Mouse (Mus musculus) gastrocnemius, adult 2 months (tissue): ENCODE results near the gene Hmgcr. TPM values are rescaled to one million over a fixed set of nuclear protein-coding genes. Genes with fewer than 3 reads are reported as not detected.

Experiments used
- DNase-seq: peaks from one replicate; pipeline ENCODE4 v3.0.0; 2022
- H3K27ac ChIP-seq: fragments of 200-600 bp; 2 replicates; pipeline ENCODE4 v1.8.1; 2022; ENCODE audit warnings: mild to moderate bottlenecking
- H3K4me3 ChIP-seq: fragments of 200-600 bp; 2 replicates; pipeline ENCODE4 v1.8.1; 2022; ENCODE audit warnings: mild to moderate bottlenecking, moderate library complexity
- CTCF ChIP-seq: fragments of 200-600 bp; IDR thresholded peaks from 2 replicates; pipeline ENCODE4 v1.8.1; 2022; ENCODE audit warnings: antibody characterized with exemption, mild to moderate bottlenecking, moderate library complexity
- intact Hi-C: fragments of 180-260 bp; cut with DNase I; formaldehyde crosslinking; loops from one replicate; pipeline ENCODE4 v1.15.1; 2025
- total RNA-seq, 2 experiments: library from RNA; stranded (reverse); gene quantifications; 2 replicates each; pipeline ENCODE4 v1.2.3; 2021

The Hmgcr gene
- total RNA-seq, 2 experiments from 2014 or later = 4.0 to 5.1 TPM

DNA sequence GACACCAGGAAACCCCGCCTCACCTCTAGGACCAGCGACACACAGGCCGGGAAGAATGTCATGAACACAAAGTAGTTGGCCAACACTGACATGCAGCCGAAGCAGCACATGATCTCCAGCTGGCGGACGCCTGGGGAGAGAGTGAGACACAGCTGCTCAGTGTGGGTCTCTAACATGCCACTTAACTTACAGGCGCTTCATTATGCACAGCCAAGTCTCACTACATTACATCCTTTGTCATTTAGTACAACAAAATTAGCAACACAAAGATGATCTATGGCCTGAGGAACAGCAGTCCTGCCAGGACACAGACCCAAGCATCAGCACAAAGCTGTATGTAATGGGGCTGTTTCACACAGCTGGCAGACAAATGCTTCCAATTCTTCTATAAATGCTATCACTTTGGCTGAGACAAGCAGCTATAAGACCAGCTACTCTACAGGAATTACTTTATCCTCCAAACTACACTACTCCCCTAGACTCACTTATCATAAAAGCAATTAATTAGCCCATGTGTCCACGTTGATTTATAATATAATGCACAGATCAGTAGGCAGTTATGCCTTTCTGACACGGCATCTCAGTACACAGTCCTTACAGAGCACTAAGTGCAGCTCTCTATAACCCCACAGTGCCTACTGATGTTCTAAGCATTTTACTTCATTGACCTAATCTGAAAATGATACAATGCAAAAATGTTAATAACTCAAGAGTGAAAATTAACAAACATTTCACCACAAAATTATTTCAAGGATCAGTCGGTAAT lies 10.5 kb downstream of the Hmgcr start:
- Histone ChIP-seq H3K4me3 (no peak overlapping the region), H3K27ac (no peak overlapping the region)
- TF ChIP-seq CTCF = no peak
- intact Hi-C loops = no loop called here
- DNase-seq = no peak

DNA sequence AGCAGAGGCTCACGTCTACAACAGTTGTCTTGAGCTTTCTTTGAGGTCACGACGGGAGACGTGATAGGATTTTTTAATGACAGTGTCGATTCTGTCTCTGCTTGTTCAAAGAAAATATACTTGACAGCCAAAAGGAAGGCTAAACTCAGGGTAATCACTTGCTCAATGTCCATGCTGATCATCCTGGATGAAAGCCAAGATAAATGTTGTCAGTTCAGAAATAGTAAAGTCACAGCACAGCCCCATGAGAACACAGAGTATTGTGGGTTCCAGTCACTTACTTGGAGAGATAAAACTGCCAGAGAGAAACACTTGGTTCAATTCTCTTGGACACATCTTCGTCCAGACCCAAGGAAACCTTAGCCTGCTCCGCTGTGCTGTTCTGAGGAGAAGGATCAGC lies 11.8 kb downstream of the Hmgcr start:
- TF ChIP-seq CTCF = no peak
- Histone ChIP-seq H3K4me3 (no peak overlapping the region), H3K27ac (no peak overlapping the region)
- intact Hi-C loops = no loop called here
- DNase-seq = no peak

DNA sequence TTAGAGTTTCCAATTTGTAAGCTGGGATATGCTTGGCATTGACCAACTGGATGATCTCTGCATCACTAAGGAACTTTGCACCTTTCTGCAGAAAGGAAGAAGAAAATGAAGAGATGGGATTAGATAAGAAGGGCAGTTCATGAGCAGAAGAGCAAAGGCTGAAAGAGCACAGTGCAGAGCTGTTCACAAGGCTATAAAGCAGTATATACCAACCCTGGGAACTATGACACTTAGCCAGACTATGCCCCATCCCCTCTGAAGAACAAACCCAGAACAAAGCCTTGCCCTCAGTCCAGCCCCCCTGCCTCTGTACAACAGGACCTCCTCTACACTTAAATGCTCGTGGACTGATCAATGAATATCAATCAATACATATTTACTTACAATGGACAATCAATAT lies 14.1 kb downstream of the Hmgcr start:
- intact Hi-C loops = no loop called here
- Histone ChIP-seq H3K27ac (no peak overlapping the region), H3K4me3 (no peak overlapping the region)
- TF ChIP-seq CTCF = no peak
- no peak for DNase-seq

DNA sequence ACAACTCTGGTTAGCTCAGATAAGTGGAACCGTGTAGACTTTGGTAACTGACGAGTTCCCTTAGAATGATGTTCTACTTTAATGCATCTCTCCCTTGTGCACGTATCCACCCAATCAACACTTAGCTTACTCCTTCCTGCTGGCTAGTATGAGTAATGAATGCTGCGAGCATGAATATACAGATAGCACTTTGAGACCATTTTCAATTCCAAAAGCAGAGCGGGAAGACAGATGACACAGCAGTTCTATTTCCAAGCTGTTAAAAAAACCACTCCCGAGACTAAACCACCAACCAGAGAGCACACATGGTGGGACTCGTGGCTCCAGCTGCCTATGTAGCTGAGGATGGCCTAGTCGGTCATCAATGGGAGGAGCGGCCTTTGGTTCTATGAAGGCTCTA lies 17.7 kb downstream of the Hmgcr start:
- no peak overlapping the region for H3K27ac ChIP-seq
- no peak for DNase-seq
- TF ChIP-seq CTCF = no peak
- intact Hi-C loops = no loop called here
- H3K4me3 ChIP-seq = no peak overlapping the region

DNA sequence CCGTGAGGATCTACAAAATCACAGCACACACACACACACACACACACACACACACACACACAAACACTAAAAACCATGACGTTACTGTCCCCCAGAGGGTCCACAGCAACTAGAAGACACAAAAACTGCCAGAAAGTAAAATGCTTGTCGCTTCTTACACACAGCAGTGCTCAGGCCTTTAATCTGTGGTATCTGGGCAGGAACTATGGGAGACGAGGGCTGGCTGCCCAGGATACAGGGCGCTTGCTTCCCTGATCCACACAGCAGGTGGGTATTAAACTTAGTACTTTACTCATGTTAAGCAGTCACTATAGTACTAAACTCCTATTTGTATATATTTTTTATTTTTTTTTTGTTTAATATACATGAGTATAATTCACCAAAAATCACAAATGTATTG lies 24.9 kb downstream of the Hmgcr start:
- DNase-seq = no peak
- H3K27ac ChIP-seq = no peak overlapping the region
- intact Hi-C loops = no loop called here
- H3K4me3 ChIP-seq = no peak overlapping the region
- no peak for TF ChIP-seq CTCF

DNA sequence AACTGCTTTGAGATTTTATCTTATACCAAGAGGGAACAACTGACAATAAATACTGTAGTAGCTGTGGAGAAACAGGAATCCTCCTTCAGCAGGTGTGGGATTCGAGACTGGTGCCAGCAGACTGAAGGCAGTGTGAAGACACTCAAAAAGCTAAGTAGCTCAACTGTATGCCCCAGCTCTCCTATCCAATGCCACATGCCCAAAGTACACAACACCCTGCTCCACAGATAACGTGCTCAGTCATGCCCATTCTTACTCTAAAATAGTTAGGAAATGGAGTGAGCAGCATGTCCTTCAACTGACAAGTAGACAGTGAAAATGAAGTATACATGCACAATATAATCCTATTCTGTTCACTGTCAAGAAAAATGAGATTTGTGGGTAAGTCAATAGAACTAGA lies 26.6 kb downstream of the Hmgcr start:
- no peak for TF ChIP-seq CTCF
- Histone ChIP-seq H3K27ac (no peak overlapping the region), H3K4me3 (no peak overlapping the region)
- intact Hi-C loops = no loop called here
- DNase-seq = no peak

DNA sequence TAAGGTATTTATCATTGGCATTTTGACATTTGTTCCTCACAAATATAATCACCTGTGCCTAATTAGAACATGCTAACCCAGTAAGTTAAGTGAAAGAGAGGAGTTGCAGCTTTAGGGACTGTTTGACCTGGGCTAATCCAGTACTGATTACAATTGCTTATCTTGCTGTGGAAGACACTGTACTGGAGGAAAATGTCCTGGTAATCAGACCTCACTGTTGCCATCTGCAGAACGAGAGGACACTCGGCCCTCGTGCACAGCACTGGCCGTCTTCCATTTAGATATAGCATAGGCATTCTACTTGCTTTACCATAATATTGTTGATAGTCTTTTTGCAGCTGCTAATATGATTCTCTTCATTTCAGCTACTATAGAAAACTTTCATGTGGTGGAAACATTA lies 40.3 kb downstream of the Hmgcr start:
- intact Hi-C loops = no loop called here
- H3K27ac ChIP-seq = no peak overlapping the region
- no peak overlapping the region for H3K4me3 ChIP-seq
- no peak for TF ChIP-seq CTCF
- DNase-seq = no peak

DNA sequence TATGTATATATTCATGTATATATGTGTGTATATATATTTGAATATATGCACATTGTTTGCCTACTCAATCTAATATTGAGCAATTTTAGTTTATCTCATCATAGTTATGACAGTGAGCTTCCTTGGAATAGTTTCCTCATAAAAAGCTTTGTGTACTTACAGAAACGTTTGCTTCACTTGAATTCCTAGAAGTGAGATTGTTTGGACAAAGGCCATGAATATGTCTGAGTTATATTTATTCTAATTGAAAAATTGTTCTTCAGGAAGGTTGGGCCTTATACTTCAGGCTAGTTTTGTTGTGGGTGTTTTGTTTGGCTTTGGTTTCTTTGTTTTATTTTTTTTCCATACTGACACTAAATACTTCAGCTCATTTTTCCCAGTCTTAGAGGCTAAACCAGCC lies 49.8 kb downstream of the Hmgcr start:
- no peak overlapping the region for H3K4me3 ChIP-seq
- intact Hi-C loops = no loop called here
- no peak for DNase-seq
- no peak overlapping the region for H3K27ac ChIP-seq
- TF ChIP-seq CTCF = no peak

DNA sequence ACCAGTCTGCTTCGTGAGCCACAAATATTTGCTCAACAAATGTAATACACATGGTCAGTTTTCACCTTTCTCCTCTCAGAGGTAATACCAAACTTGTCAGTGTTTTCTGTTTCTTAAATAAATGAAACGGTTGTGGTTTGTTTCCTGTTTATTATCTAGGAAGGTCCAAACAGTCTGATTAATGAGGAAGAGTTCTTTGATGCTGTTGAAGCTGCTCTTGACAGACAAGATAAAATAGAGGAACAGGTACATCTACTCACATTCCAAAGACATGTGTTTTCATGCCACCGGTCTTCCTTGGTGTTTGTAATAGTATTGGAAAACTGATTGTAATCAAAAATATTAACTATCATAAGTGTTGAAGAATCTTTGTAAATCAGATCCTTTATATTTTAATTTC lies 56.1 kb downstream of the Hmgcr start:
- no peak for DNase-seq
- Histone ChIP-seq H3K27ac (no peak overlapping the region), H3K4me3 (no peak overlapping the region)
- intact Hi-C loops = no loop called here
- TF ChIP-seq CTCF = no peak

DNA sequence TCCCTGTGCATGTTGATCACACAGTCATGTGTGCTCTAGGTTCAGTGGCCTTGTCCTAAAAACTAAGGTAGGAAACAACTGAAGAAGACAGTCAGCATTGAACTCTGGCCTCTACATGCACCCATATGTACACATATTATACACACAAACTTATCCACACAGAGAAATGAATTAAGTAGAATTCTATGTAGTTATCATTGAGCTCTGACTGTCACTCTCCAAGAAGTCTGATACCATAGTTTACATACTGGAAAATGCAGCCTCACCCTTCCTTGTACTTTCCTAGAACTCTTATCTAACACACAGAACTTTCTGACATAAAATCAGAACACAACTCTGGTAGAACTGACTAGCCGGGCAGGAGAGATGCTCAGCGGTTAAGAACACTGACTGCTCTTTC lies 66.5 kb downstream of the Hmgcr start:
- Histone ChIP-seq H3K27ac (no peak overlapping the region), H3K4me3 (no peak overlapping the region)
- no peak for DNase-seq
- intact Hi-C loops = no loop called here
- no peak for TF ChIP-seq CTCF

DNA sequence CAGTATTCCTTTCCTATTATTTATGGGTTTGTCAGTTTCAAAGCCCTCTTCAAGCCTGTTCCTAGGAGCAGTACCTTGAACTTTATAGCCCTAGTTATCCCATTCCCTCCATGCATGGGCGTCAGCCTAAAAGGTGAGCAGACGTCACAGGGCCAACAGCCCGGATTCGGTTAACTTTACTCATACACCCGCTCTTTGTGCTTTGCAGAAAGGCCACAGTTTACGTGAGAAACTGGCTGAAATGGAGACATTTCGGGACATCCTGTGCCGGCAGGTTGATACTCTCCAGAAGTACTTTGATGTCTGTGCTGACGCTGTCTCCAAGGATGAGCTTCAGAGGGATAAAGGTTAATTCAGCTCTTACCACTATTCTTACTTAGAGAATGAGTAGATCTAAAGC lies 71.6 kb downstream of the Hmgcr start:
- no peak overlapping the region for H3K4me3 ChIP-seq
- DNase-seq = no peak
- no peak overlapping the region for H3K27ac ChIP-seq
- no peak for TF ChIP-seq CTCF
- intact Hi-C loops = loop anchor here (10.0 kb wide), 1 partner anchor 564 kb away; no protein-coding TSS in a partner anchor

Other genes with a start within 250 kb of the Hmgcr start
- under 1 TPM; 0.17 to 0.18 TPM for gene Ankdd1b, start 199.7 kb downstream of the Hmgcr start, total RNA-seq
- gene Gm17622, start 180.2 kb downstream of the Hmgcr start, total RNA-seq = not detected
- gene Polk, start 128.4 kb downstream of the Hmgcr start, total RNA-seq = 1 to 10 TPM; 5.3 to 7.4 TPM
- gene Col4a3bp, start 128.3 kb downstream of the Hmgcr start, total RNA-seq = 10 to 100 TPM; 47.3 to 60.1 TPM
- not detected for gene Ankrd31, start 77.3 kb upstream of the Hmgcr start, total RNA-seq